Mouse (Mus musculus) cerebellum, adult 9-11 months (tissue): ENCODE measurements around the gene Slc4a7.
"Not testable (repeated sequence)": the region's sequence is repeated elsewhere in the genome, so short reads cannot be mapped to it uniquely, and the experiment has no call there.

Experiments
- DNase-seq: peaks from one replicate; pipeline ENCODE4 v3.0.0; 2022

Slc4a7 gene

DNA sequence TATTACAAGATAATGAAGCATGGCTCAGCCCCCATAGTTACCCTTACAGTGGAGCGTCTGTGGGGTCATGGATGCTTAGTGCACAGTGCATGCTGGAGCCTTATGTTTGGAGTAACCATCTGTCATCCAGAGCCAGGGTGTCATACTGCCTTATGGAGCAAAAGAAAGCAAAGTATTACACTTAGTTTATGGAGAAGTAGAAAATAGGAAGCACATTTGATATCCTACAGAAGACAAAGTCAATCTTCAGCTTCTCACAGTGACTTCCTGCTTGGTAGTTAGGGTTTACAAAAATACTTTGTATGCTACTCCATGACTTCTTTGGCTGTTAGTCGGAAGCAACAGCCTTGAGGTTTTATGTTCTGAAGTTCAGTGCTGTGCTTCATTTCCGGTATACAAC is 98.7 kb downstream of the Slc4a7 start:
- DNase-seq: no peak

DNA sequence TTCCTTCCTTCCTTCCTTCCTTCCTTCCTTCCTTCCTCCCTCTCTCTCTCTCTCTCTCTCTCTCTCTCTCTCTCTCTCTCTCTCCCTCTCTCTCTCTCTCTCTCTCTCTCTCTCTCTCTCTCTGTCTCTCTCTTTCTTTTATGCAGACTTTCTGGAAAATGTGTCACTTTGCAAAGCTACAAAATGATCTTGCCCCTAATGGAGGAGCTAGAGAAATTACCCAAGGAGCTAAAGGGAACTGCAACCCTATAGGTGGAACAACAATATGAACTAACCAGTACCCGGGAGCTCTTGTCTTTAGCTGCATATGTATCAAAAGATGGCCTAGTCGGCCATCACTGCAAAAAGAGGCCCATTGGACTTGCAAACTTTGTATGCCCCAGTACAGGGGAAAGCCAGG is 101.0 kb downstream of the Slc4a7 start, which contains the start of gene Nek10:
Gene Nek10, plus strand, starts transcription at position 301 of the 400 bp plus-strand sequence.
- DNase-seq: not testable (repeated sequence)

DNA sequence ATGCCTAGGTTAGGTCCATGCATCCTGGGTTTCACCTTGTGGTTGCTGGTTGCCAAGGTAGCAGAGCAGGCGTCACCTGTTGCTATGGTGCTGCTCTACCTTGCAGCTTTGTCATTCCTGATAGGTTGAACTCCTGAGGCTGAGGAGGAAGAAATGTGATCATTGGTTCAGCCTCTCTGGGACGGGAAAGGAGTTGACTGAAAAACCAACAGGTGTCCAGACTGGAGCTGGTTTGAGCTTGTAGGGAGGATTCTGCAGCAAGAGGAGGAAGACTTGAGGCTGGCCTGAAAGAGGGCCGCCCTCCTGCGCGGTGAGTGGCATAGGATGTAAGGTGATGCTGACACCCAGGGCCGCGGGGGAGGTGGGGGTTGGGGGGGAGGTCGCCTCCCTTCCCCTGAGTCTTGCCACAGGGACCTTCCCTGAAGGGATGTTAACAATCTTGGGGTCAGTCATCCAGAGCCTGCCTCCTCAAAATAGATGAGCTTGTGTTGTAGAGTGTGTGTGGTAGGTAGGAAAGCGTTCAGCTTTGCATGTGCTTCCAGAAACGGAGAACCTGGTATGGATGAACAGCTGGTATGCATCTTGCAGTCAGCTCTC is 101.9 kb downstream of the Slc4a7 start:
- DNase-seq: no peak

DNA sequence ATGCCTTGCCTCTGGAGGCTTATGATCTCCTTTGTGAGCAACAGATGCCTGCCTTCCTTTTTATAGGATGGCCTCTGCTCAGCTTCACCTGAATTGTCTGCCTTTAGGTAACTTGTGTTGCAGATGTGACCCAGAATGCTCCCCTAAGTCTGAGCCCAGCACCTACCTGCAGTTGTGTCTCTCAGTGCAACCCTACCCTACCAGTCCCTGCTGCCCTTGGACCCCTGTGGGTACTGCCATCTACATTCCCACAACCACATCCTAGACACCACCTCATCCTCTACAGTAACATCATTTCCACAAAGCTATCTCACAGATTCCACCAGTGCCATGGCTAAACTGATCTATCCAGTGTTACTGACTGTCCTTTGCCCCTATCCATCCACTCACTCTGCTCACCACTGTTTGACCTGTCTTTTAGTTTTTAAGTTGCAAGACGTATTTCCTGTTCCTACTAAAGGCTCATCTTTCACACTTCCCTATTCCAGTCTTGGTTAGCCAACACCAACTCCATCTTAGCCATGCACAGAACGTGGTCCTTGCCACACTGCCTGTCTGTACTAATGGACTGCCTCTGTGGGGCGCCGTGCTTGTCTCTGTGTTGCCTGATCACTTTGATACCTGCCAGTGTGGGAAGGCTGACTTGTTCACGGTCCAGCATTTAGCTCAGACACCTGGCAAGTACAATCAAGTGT is 102.6 kb downstream of the Slc4a7 start:
- DNase-seq: no peak

DNA sequence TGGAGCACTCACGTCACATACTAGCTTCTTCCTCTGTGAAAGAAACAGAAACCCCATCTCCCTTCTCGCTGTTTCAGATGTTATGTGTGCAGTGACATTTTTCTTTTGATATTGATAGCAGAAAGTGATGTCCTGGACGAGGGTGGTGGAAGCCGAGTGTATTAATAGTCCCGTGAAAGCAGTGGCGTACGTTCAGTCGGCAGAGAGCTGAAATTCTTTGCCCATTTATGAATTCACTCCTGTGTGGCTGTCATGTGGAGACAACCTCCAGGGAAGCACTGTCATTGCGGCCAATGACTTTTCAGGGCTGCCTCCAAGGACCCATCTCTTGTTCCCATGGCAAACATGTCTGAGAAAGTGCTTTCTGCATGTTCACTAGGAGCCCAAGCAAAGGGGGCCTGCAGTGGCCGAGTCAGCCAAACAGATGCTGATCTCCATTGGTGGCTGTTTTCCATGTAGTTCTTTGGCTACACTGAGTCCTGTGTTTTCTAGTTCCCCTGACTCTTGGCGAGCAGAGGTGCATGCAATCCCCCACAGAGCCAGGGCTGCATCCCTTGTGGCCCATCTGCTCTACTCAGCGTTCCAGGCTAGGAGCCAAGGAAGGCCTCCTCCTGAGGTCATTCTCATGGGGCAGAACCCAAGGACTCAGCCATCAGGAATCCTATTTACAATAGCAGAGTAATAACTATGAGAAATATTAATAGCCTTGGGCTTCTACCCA is 130.6 kb downstream of the Slc4a7 start:
- peak; percentile 89 for DNase-seq

DNA sequence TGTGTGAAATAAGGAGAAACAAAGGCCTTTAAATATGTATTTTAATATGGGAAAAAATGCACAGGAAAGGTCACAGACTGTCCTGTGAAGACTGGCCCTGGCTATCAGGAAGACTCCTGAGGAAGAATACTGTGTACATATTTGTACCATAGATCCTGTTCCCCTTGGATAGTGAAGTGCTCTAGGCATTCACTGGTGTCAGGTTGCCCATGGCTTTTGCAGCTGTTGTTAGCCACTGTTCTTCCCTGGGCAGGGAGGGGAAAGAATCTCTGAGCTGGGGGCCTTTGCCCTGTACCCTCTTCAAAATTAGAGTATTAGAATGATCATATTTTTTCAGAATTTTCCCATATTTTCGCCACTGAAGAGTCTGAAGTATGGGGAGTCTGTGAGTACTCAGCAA is 131.4 kb downstream of the Slc4a7 start:
- DNase-seq: no peak

DNA sequence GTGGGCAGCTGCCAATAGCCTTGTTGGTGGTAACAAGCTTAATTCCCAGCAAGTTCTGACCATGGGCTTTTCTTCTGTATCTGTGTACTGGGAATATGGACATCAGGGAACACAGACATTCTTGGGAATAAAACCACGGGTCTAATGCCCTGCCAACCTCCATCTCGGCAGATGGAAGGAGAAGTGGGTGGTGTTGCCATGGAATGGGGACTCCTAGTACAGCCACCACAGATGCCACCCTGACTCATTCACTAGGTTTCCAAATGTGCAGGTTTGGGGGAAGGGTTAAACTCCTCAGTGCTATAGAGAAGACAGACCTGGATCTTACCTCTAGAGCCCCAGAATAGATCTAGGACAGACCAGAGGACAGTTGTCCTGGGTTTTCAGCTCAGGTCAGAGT is 132.2 kb downstream of the Slc4a7 start:
- DNase-seq: peak; percentile 32

DNA sequence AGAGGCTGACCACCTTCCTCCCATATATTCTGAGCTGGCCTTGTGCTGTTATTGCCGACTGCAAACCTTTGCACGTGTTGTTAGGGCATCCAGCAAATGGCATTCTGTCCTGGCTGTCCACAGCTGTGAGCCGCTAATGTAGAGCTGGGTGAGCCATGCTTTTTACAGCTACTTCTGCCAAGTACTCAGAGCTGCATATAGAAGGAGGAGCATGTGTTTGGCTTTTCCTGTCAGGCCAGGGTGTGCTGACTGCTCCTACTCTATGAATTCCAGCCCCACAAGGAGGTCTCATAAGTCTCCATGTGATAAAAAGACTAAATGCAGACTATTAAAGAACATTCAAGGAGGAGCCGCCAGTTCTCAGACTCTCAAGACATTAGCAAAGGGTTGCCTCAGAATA is 135.5 kb downstream of the Slc4a7 start:
- DNase-seq: peak; percentile 28

DNA sequence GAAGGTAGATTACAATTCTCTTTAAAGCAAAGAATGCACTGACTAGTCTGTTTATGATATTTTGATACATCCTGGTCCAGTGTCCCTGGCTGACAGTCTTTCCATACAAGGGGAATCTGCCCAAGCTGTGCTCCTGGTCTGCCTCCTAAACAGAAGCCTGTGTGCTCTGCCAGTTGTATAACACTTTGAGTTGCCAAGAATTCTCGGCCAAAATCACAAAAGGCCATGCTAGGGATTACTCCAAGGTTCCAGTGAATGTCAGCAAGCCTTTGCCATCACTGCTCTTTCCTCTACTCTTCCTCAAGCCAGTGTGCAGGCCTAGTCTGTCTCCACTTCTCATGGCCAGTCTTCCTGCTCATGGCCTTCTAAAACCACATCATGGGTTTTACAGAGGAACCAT is 136.0 kb downstream of the Slc4a7 start:
- DNase-seq: peak; percentile 85

DNA sequence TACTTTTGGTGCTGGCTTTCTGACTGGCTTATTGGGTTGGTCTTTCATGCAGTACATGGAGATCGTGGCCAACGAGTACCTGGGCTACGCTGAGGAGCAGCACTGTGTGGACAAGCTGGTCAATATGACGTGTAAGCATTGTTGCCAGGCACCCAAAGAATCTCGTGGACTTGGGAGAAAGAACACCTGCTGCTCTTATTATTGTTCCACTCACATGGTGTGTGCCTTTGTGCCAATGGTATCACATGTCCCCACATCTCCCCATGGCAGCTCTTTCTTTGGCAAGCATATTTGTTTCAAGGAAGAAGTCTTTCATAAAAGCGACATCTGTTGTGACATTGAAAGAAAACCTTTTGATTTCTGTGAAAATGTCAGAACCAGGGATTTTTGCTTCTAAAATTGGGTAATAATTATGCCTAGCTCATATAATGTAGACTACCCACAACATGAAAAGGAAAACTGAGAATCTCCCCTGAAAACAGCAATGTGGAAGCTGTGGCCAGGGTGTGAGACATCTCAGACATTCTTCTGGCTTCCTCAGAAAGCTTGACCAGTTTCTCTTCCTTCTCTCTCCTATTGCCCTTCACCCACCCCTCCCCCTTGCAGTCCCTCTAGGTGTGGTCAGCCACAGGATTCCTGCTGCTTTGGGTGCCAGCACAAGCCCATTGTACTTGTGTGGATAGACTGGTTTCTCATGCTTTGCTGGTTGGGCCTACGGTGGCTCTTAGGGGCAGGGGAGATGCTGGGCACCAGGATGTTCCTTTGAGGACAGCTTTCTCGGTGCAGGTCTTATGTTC is 140.9 kb downstream of the Slc4a7 start:
- no peak for DNase-seq
